Mouse (Mus musculus): ENCODE data around the gene Morn3. TPM values are rescaled to one million over a fixed set of nuclear protein-coding genes. Genes with fewer than 3 reads are reported as not detected.

Gene Morn3
- not detected for total RNA-seq (2023)

GRCm38 (mm10) chr5:123046916-123047315 is at the start of gene Morn3:
Gene Morn3 (minus strand): TSS chr5:123047016.

DNA sequence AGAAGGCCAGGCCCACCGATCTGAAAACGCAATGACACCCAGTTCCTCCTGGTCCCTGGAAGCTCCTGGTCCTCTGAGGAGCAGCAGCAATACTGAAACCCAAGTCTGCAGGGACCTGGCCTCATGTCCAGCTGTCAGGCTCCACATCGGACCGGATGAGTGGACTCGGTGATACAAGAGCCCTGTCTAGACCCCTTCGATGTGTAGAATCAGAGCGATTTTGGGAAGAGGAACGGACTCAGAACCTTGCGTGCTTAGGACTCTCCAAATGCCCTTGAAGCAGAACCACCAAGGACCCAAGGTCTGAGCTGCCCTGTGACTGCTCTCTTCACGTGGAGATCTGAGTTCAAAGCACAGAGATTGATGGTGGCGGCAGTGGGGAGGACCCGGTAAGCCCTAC is 21.3 kb upstream of the Morn3 start, which contains the start of gene Tmem120b:
Gene Tmem120b, plus strand, starts transcription at position 301 of the 400 bp plus-strand sequence.

GRCm38 (mm10) chr5:123014753-123015701 is 31.8 kb downstream of the Morn3 start, which contains the start of gene Orai1:
Gene Orai1 (plus strand): TSS chr5:123015074.

GRCm38 (mm10) chr5:122989551-122990330 is 57.1 kb downstream of the Morn3 start, which contains the start of gene Kdm2b:
Gene Kdm2b (minus strand): TSS chr5:122989823.

Other genes with a start within 250 kb of the Morn3 start
- 100 to 1,000 TPM; 143 to 163 TPM for gene Anapc5, start 225.7 kb downstream of the Morn3 start, total RNA-seq (2023)
- gene Rnf34, start 197.0 kb downstream of the Morn3 start, total RNA-seq (2023): 10 to 100 TPM; 23.9 to 26.9 TPM
- 10 to 100 TPM; 28.4 to 29.4 TPM for gene Kdm2b, start 57.2 kb downstream of the Morn3 start, total RNA-seq (2023)
- 10 to 100 TPM; 71.8 to 73.1 TPM for gene Orai1, start 31.9 kb downstream of the Morn3 start, total RNA-seq (2023)
- gene Tmem120b, start 21.4 kb upstream of the Morn3 start, total RNA-seq (2023): 1 to 10 TPM; 4.1 to 7.8 TPM
- 10 to 100 TPM; 13.5 to 14.7 TPM for gene Rhof, start 85.7 kb upstream of the Morn3 start, total RNA-seq (2023)
- 10 to 100 TPM; 67.4 to 85.5 TPM for gene Setd1b, start 95.2 kb upstream of the Morn3 start, total RNA-seq (2023)
- gene Psmd9, start 122.4 kb upstream of the Morn3 start, total RNA-seq (2023): 10 to 100 TPM; 14.0 to 17.0 TPM
- gene Hpd, start 135.7 kb upstream of the Morn3 start, total RNA-seq (2023): not detected
- under 1 TPM; 0.13 to 0.15 TPM for gene Wdr66, start 205.1 kb upstream of the Morn3 start, total RNA-seq (2023)

Data from neutrophil, adult 83 days (primary cell).